Mouse (Mus musculus) erythroblast, embryonic 14.5 days (primary cell): ENCODE measurements around the gene Ropn1.

Experiments used
- GATA1 ChIP-seq: IDR thresholded peaks from 2 replicates; pipeline ENCODE4 v1.6.1; 2012; ENCODE audit warnings: low read length, inconsistent platforms, mixed read lengths
- TAL1 ChIP-seq: IDR thresholded peaks from 3 replicates; pipeline ENCODE4 v1.6.1; 2012; ENCODE audit warnings: low read length, inconsistent platforms, mixed read lengths

- TF ChIP-seq GATA1 (no peak), TAL1 (no peak)
Measured at GRCm38 (mm10) chr16:34601954-34602353, 47.8 kb upstream of the Ropn1 start.
